Mouse (Mus musculus): ENCODE measurements around the gene Hes7. TPM values are rescaled to one million over a fixed set of nuclear protein-coding genes. Genes with fewer than 3 reads are reported as not detected.

Gene Hes7
- total RNA-seq, 2 experiments from 2014 or later, result not detected

DNA sequence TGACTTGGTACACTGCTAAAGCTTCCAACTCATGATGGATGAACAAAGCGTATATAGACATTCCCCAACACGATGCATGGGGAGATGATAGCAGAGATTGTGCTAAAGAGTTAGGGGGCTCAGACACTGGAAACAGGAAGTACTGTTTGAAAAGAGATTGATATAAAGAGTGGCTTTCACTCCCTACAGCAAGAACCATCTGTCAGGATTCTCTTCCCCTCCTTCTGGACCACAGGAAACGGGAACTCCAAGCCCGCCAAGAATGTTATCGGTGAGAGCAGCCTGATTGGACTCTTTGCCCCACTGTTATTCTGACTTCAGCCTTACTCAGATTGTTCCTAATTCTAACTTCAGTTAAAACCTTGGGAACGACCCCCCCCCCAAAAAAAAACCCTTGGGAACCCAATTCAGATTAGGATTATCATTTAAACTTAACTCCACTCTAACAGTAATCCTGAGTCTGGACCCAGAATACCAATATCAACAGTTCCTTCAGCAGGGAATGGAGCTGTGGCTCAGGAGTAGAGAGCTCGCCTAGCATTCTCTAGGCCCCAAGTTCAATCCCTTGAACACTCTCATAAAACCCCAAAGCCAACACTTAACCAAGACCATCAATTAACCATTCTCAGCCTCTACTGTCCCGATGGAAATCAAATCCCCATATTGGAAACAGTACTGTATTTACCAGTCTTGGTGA, 8.4 kb downstream of the Hes7 start:
- no peak for ATAC-seq (replicated peaks; ENCODE audit: low FRiP score, poor library complexity, severe bottlenecking)

DNA sequence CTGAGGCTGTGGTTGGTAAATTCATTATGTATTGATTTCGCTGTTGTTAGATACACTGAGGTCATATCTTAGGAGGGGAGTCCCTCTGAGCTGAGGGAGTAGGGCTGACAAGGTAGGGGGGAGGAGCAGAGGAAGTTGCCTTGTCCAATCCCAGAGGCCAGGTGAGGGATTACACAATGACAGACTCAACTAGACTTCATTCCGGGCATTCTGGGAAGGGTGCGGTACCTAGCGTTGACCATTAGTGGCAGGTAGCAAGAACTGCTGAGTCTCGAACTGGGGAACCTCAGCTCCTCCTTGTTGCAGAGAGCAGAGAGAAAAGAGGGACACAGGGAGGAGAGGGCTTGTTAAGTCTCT, 13.3 kb downstream of the Hes7 start:
- ATAC-seq (replicated peaks; ENCODE audit: low FRiP score, poor library complexity, severe bottlenecking), result no peak

DNA sequence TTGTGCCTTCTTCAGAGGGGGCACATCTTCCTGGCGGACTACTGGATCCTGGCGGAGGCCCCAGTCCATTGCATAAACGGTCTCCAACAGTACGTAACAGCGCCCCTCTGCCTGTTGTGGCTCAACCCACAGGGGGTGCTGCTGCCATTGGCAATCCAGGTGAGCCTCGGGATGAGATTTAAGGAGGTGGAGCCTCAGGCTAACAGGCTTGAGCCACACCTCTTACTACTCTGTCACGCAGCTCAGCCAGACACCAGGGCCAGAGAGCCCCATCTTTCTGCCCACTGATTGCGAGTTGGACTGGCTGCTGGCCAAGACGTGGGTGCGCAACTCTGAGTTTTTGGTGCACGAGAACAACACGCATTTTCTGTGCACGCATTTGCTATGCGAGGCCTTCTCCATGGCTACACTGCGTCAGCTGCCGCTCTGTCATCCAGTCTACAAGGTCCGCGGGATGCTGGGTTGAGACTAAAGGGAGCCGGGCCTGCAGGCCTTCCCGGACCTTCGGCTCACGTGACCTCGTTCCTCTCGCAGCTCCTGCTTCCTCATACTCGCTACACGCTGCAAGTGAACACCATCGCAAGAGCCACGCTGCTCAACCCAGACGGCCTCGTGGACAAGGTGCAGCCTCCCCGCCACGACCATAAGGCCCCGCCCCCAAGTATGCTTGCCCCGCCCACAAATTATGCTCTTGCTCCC, 13.9 kb downstream of the Hes7 start:
- ATAC-seq (replicated peaks; ENCODE audit: low FRiP score, poor library complexity, severe bottlenecking), result peak; percentile 35; the same call in 1 of the 2 replicates

DNA sequence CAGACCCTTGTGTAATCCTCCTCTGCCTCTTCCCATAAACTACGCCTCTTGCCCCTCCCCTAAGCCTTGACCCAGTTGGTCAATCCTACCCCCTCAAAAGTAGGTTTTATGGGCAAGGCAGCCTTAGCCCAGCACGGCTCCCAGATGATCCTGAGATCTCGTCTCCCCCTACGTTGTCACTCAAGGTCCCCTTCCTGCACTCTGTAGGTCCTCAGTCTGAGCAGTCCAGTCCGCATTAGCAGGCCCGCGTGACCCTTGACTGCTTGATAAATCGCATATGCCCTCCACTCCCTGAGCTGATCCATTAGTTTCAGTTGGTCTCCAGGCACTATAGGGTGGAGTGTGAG, 14.4 kb downstream of the Hes7 start:
- ATAC-seq (replicated peaks; ENCODE audit: low FRiP score, poor library complexity, severe bottlenecking), result no peak

DNA sequence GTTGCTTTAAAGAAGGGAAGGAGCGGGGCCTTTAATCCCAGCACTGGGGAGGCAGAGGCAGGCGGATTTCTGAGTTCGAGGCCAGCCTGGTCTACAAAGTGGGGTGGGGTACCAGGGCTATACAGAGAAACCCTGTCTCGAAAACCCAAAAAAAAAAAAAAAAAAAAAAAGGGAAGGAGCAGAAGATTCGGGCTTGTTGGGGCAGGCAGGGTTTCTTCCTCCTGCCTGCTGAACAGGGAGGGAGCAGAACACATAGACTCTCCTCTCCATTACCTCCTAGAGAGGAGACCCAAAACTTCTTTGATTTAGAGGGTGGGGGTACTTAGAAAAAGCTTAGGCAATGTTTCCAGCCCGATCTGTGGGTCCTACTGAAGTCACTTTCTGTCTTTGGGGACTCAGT, 15.2 kb downstream of the Hes7 start:
- ATAC-seq (replicated peaks; ENCODE audit: low FRiP score, poor library complexity, severe bottlenecking), result no peak

DNA sequence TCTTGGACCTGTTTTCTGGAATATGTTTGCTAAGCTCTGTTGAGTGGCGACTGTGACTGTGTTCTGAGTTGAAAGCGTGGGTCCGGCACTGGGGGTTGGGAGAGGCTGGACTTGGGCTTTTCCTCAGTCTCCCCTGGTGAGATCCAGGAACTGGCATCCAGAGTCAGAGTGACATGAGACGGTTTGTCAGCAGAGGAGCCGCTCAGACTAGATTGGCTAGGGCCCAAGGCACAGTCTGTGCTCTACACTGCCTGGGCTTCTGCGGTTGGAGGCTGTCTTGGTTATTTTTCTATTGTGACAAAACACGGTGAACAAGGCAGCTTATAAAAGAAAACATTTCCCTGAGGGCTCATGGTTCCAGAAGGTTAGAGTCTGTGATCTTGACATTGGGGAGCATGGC, 27.3 kb downstream of the Hes7 start:
- ATAC-seq (replicated peaks; ENCODE audit: low FRiP score, poor library complexity, severe bottlenecking), result no peak

DNA sequence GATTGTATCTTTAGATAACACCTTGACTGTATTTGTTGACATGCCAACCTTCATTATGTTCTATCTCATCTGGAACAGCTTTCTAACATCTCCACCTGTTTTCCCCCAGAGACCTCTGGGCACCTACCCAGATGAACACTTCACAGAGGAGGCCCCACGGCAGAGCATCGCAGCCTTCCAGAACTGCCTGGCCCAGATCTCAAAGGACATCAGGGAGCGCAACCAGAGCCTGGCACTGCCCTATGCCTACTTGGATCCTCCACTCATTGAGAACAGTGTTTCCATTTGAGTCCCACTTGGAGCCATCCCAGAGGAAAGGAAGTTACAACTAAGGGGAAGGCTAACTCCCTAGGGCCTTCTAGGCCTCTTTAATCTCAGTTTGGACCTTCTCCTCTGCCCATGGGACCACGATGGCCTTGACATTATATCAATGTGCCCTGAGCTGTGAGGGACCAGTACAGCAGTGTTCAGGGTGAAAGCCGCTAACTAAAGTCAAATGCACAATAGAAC, 28.3 kb downstream of the Hes7 start:
- ATAC-seq (replicated peaks; ENCODE audit: low FRiP score, poor library complexity, severe bottlenecking), result no peak

DNA sequence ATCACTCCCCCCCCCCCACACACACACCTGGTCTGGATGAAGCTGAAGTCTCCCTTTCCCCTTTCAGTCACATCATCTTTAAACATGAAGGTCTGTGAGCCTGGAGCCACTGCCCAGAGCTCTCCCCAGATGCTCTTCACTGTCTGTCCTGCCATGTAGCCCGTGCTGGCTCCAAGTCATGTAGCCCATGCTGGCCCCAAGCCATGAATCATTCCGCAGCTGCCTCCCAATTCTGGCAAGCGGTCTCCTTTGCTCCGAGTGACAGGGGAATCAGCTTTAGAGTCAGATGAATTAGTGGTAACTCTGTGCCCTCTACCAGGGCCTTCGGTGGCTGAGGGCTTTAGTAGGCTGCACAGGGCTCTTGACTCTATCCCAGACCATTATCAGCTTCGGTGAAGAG, 29.5 kb downstream of the Hes7 start:
- ATAC-seq (replicated peaks; ENCODE audit: low FRiP score, poor library complexity, severe bottlenecking), result no peak

DNA sequence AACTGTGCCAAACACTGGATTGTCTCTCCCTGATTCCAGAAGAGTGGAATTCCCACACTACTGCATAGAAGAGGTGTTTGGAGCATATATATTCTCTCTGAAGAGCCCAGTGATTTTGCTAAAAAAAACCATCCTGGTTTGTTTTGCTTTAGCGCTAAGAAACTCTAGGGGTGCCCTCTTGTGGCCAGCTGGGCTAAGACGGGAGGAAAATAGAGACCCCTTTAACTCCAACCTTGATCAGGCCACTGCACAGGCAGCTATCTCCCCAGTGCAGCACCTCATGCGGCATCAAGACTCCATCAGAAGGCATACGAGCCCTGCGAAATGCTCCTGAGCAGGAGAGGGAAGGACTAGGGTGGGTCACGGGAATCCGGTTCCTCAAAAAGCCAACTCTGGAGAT, 30.2 kb downstream of the Hes7 start:
- peak; percentile 51; the same call in 1 of the 2 replicates for ATAC-seq (replicated peaks; ENCODE audit: low FRiP score, poor library complexity, severe bottlenecking)

DNA sequence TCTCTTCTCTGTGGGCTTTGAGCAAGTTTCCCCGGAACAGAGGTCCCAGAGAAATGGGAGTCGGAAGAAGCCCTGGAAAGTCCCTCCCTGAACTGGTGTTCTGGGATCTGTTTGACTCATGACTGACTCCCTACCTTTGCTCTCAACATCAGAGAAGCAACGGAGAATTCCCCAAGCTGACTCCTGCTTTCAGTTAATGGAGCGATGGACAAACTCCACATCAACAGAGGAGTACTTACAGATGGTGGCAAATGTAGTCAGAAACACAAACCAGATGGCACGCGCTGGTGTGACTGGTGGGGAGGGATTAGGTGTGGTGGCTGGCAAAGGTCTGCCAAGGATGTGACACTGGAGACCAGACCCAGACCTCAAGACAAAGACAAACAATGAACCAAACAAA, 30.8 kb downstream of the Hes7 start:
- ATAC-seq (replicated peaks; ENCODE audit: low FRiP score, poor library complexity, severe bottlenecking), result no peak

DNA sequence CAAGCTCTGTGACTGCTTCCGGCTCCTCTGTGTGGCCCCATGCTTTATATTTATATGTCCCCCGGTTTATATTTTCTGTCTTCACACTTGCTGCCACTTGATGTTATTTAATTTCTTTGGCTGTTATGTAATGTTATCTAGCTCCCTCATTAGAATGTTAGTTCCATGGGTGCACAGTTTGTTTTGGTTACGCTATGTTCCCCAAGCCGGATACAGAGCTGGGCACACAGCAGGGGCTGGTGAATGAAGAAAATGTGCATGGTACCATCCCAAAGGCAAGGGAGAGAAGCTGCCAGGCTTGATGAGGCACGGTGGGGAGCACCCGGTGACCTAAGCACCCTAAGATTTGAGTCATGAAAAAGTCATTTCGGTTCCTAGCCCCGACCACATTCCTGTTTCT, 33.6 kb downstream of the Hes7 start:
- no peak for ATAC-seq (replicated peaks; ENCODE audit: low FRiP score, poor library complexity, severe bottlenecking)

DNA sequence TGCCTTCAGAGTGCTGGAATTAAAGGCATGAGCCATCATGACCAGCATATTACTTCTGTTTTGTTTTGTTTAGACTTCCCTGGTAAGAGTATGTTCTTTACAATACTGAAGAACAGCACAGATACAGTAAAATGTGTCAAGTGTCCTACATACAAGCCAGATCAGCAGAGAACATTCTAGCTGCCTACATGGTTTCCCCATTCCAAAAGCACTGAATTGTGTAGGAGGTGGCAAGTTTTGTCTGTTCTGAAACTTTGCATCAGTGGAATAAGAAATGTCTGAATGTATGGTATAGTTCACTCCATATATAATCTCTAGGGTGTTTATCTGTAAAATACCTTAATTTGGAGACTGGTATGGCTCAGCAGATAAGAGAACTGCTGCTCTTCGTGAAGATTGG, 35.1 kb downstream of the Hes7 start:
- ATAC-seq (replicated peaks; ENCODE audit: low FRiP score, poor library complexity, severe bottlenecking), result 0 out of 2 replicates have a peak, but pooled peaks have one; percentile 31

DNA sequence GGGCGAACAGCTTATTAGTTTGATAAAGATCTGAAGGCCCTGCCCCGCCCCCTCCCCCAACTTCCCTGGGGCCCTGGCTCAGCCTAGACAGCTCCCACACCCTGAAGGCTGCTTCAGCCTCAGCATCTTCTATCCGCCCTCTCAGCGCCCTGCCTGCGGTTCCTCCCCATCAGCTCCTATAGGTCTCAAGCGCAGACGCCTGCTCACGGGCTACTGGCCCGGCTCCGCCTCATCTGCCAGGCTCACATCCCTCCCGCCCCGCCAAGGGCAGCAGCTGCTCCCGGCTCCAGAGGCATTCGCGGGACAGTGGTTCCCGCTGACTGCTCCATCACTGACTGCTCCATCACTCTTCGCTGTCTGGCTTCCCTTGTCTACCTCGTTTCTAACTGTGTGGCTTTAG, 36.6 kb downstream of the Hes7 start, which contains the start of gene Alox12b:
Gene Alox12b, plus strand, starts transcription at position 190 of the 400 bp plus-strand sequence.
- ATAC-seq (replicated peaks; ENCODE audit: low FRiP score, poor library complexity, severe bottlenecking), result 0 out of 2 replicates have a peak, but pooled peaks have one; percentile 43

DNA sequence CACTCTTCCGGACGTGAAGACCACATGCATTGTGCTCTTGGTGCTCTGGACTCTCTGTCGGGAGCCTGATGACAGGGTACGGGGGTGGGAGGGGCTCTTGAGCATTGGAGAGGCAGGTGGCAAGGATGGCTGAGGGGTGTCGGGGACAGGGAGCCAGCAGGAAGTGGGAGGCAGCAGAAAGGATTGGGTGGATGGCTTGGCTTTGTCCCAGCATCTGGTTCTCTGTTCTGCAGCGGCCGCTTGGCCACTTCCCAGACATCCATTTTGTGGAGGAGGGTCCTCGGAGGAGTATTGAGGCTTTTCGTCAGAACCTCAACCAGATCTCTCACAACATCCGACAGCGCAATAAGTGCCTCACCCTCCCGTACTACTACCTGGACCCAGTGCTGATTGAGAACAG, 49.1 kb downstream of the Hes7 start:
- no peak for ATAC-seq (replicated peaks; ENCODE audit: low FRiP score, poor library complexity, severe bottlenecking)

DNA sequence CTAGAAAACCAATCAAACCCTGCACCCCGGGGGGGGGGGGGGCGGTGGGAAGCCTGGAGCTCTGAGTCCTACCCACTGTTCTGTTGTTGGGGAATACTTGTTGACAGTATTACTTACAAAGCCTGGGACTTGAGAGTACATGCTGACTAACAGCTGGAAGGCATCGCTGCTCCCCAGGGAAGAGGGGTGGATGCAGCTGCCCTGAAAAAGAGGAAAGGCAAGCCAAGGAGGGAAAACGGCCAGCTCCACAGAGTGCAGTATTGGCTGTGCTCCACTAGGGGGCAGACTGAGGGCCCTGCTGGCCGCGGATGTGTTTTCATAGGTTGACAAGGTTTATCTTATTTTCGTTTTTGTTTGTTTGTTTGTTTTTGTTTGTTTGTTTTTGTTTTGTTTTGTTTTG, 51.4 kb downstream of the Hes7 start:
- peak; percentile 55; the same call in 1 of the 2 replicates for ATAC-seq (replicated peaks; ENCODE audit: low FRiP score, poor library complexity, severe bottlenecking)

DNA sequence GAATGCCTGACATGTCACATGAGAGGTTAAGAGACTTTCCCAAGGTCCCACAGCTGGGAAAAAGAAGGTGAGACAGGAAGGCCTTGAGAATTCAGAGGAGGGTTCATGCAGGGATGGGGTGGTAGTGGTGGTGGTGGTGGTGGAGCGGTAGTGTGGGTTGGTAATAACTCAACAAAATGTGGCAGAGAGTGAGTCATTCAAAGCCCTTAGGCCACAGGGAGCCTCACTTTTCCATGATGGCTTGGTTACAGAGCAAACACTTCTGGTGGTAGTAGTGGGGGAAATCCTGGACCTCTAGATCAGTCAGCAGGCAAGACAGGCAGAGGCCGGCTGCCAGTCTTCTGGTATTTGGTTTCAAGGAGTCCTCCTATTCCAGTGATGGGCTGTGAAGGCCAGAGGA, 52.4 kb downstream of the Hes7 start:
- ATAC-seq (replicated peaks; ENCODE audit: low FRiP score, poor library complexity, severe bottlenecking), result no peak

Other genes starting within 250 kb of the Hes7 start
- 21.6 and 40.7 TPM in 2 replicates for gene Ndel1, start 248.5 kb upstream of the Hes7 start, total RNA-seq (2015; ENCODE audit: low replicate concordance)
- 60.1 and 74.4 TPM in 2 replicates for gene Ndel1, start 248.5 kb upstream of the Hes7 start, total RNA-seq (2017; ENCODE audit: low replicate concordance)
- not detected in 2 replicates for gene Rnf222, start 231.9 kb upstream of the Hes7 start, total RNA-seq (2015; ENCODE audit: low replicate concordance)
- gene Rnf222, start 231.9 kb upstream of the Hes7 start, total RNA-seq (2017; ENCODE audit: low replicate concordance), result not detected in 2 replicates
- gene Rpl26, start 218.8 kb upstream of the Hes7 start, total RNA-seq (2015; ENCODE audit: low replicate concordance), result 896 and 989 TPM in 2 replicates
- 751 and 992 TPM in 2 replicates for gene Rpl26, start 218.8 kb upstream of the Hes7 start, total RNA-seq (2017; ENCODE audit: low replicate concordance)
- not detected in 2 replicates for gene Odf4, start 193.3 kb upstream of the Hes7 start, total RNA-seq (2015; ENCODE audit: low replicate concordance)
- not detected in 2 replicates for gene Odf4, start 193.3 kb upstream of the Hes7 start, total RNA-seq (2017; ENCODE audit: low replicate concordance)
- not detected in 2 replicates for gene Arhgef15, start 162.9 kb upstream of the Hes7 start, total RNA-seq (2015; ENCODE audit: low replicate concordance)
- not detected in 2 replicates for gene Arhgef15, start 162.9 kb upstream of the Hes7 start, total RNA-seq (2017; ENCODE audit: low replicate concordance)
- 3.8 TPM in 1 of 2 replicates, not detected in the other for gene Slc25a35, start 152.3 kb upstream of the Hes7 start, total RNA-seq (2015; ENCODE audit: low replicate concordance)
- 0.26 TPM in 1 of 2 replicates, not detected in the other for gene Slc25a35, start 152.3 kb upstream of the Hes7 start, total RNA-seq (2017; ENCODE audit: low replicate concordance)
- gene Rangrf, start 145.2 kb upstream of the Hes7 start, total RNA-seq (2015; ENCODE audit: low replicate concordance), result 6.8 and 13.4 TPM in 2 replicates
- gene Rangrf, start 145.2 kb upstream of the Hes7 start, total RNA-seq (2017; ENCODE audit: low replicate concordance), result 2.7 TPM in 2 replicates
- gene Pfas, start 111.9 kb upstream of the Hes7 start, total RNA-seq (2015; ENCODE audit: low replicate concordance), result 11.7 and 15.1 TPM in 2 replicates
- gene Pfas, start 111.9 kb upstream of the Hes7 start, total RNA-seq (2017; ENCODE audit: low replicate concordance), result 16.1 and 23.4 TPM in 2 replicates
- 36.0 and 54.5 TPM in 2 replicates for gene Ctc1, start 104.5 kb upstream of the Hes7 start, total RNA-seq (2015; ENCODE audit: low replicate concordance)
- 16.7 and 27.1 TPM in 2 replicates for gene Ctc1, start 104.5 kb upstream of the Hes7 start, total RNA-seq (2017; ENCODE audit: low replicate concordance)
- gene Aurkb, start 74.8 kb upstream of the Hes7 start, total RNA-seq (2015; ENCODE audit: low replicate concordance), result 328 and 403 TPM in 2 replicates
- 422 and 478 TPM in 2 replicates for gene Aurkb, start 74.8 kb upstream of the Hes7 start, total RNA-seq (2017; ENCODE audit: low replicate concordance)
- gene Borcs6, start 60.7 kb upstream of the Hes7 start, total RNA-seq (2015; ENCODE audit: low replicate concordance), result 2.9 and 4.7 TPM in 2 replicates
- 2.2 and 3.1 TPM in 2 replicates for gene Borcs6, start 60.7 kb upstream of the Hes7 start, total RNA-seq (2017; ENCODE audit: low replicate concordance)
- 21.6 and 27.7 TPM in 2 replicates for gene Tmem107, start 49.6 kb upstream of the Hes7 start, total RNA-seq (2015; ENCODE audit: low replicate concordance)
- 12.5 and 12.6 TPM in 2 replicates for gene Tmem107, start 49.6 kb upstream of the Hes7 start, total RNA-seq (2017; ENCODE audit: low replicate concordance)
- gene Vamp2, start 31.9 kb upstream of the Hes7 start, total RNA-seq (2015; ENCODE audit: low replicate concordance), result 94.1 and 114 TPM in 2 replicates
- gene Vamp2, start 31.9 kb upstream of the Hes7 start, total RNA-seq (2017; ENCODE audit: low replicate concordance), result 18.2 and 31.1 TPM in 2 replicates
- 3.4 and 3.6 TPM in 2 replicates for gene Per1, start 25.2 kb upstream of the Hes7 start, total RNA-seq (2015; ENCODE audit: low replicate concordance)
- 3.3 and 7.6 TPM in 2 replicates for gene Per1, start 25.2 kb upstream of the Hes7 start, total RNA-seq (2017; ENCODE audit: low replicate concordance)
- gene 9130213A22Rik, start 2.2 kb downstream of the Hes7 start, total RNA-seq (2015; ENCODE audit: low replicate concordance), result not detected in 2 replicates
- not detected in 2 replicates for gene 9130213A22Rik, start 2.2 kb downstream of the Hes7 start, total RNA-seq (2017; ENCODE audit: low replicate concordance)
- gene Aloxe3, start 5.5 kb downstream of the Hes7 start, total RNA-seq (2015; ENCODE audit: low replicate concordance), result not detected in 2 replicates
- 3.1 TPM in 1 of 2 replicates, not detected in the other for gene Aloxe3, start 5.5 kb downstream of the Hes7 start, total RNA-seq (2017; ENCODE audit: low replicate concordance)
- not detected in 2 replicates for gene Alox12b, start 36.6 kb downstream of the Hes7 start, total RNA-seq (2015; ENCODE audit: low replicate concordance)
- gene Alox12b, start 36.6 kb downstream of the Hes7 start, total RNA-seq (2017; ENCODE audit: low replicate concordance), result not detected in 2 replicates
- not detected in 2 replicates for gene Alox8, start 77.4 kb downstream of the Hes7 start, total RNA-seq (2015; ENCODE audit: low replicate concordance)
- not detected in 2 replicates for gene Alox8, start 77.4 kb downstream of the Hes7 start, total RNA-seq (2017; ENCODE audit: low replicate concordance)
- 0.36 TPM in 1 of 2 replicates, not detected in the other for gene Gucy2e, start 116.6 kb downstream of the Hes7 start, total RNA-seq (2015; ENCODE audit: low replicate concordance)
- not detected in 2 replicates for gene Gucy2e, start 116.6 kb downstream of the Hes7 start, total RNA-seq (2017; ENCODE audit: low replicate concordance)
- 107 and 135 TPM in 2 replicates for gene Cntrob, start 203.4 kb downstream of the Hes7 start, total RNA-seq (2015; ENCODE audit: low replicate concordance)
- gene Cntrob, start 203.4 kb downstream of the Hes7 start, total RNA-seq (2017; ENCODE audit: low replicate concordance), result 77.5 and 113 TPM in 2 replicates
- 101 and 143 TPM in 2 replicates for gene Trappc1, start 203.6 kb downstream of the Hes7 start, total RNA-seq (2015; ENCODE audit: low replicate concordance)
- 48.5 and 72.5 TPM in 2 replicates for gene Trappc1, start 203.6 kb downstream of the Hes7 start, total RNA-seq (2017; ENCODE audit: low replicate concordance)
- gene Kcnab3, start 205.9 kb downstream of the Hes7 start, total RNA-seq (2015; ENCODE audit: low replicate concordance), result not detected in 2 replicates
- not detected in 2 replicates for gene Kcnab3, start 205.9 kb downstream of the Hes7 start, total RNA-seq (2017; ENCODE audit: low replicate concordance)
- 1.7 and 8.3 TPM in 2 replicates for gene Rnf227, start 220.1 kb downstream of the Hes7 start, total RNA-seq (2015; ENCODE audit: low replicate concordance)
- 3.9 and 6.5 TPM in 2 replicates for gene Rnf227, start 220.1 kb downstream of the Hes7 start, total RNA-seq (2017; ENCODE audit: low replicate concordance)
- gene Chd3, start 249.0 kb downstream of the Hes7 start, total RNA-seq (2015; ENCODE audit: low replicate concordance), result 21.0 and 33.2 TPM in 2 replicates
- 18.9 and 19.5 TPM in 2 replicates for gene Chd3, start 249.0 kb downstream of the Hes7 start, total RNA-seq (2017; ENCODE audit: low replicate concordance)